Mouse (Mus musculus) midbrain, embryonic 11.5 days (tissue): ENCODE data around the gene Tph2. TPM values are rescaled to one million over a fixed set of nuclear protein-coding genes. Genes with fewer than 3 reads are reported as not detected.

Source experiments
- ATAC-seq: fragments of 200-750 bp; cut with Nextera tagmentation; 2 replicates; pipeline ENCODE4 v1.8.0; 2017; ENCODE audit warnings: moderate TSS enrichment, moderate library complexity; ENCODE audit not compliant: low FRiP score
- DNase-seq: peaks from one replicate; pipeline ENCODE4 v3.0.0; 2015; ENCODE audit warnings: low spot score; ENCODE audit errors: missing footprints
- H3K27ac ChIP-seq: fragments of 300-500 bp; sonication (generic); 2 replicates; pipeline ENCODE4 v1.5.1; 2014; ENCODE audit warnings: low read depth, low read length
- H3K27me3 ChIP-seq: fragments of 300-500 bp; sonication (generic); 2 replicates; pipeline ENCODE4 v1.6.1; 2014; ENCODE audit warnings: mild to moderate bottlenecking, low read length, moderate library complexity, mixed read lengths; ENCODE audit not compliant: control insufficient read depth, insufficient read depth
- H3K36me3 ChIP-seq: fragments of 300-500 bp; sonication (generic); 2 replicates; pipeline ENCODE4 v1.6.1; 2014; ENCODE audit warnings: mild to moderate bottlenecking, low read length, moderate library complexity, mixed read lengths; ENCODE audit not compliant: control insufficient read depth, insufficient read depth
- H3K4me1 ChIP-seq: fragments of 300-500 bp; sonication (generic); 2 replicates; pipeline ENCODE4 v1.6.1; 2014; ENCODE audit warnings: low read length; ENCODE audit not compliant: control insufficient read depth, insufficient read depth
- H3K4me2 ChIP-seq: fragments of 300-500 bp; sonication (generic); 2 replicates; pipeline ENCODE4 v1.6.1; 2014; ENCODE audit warnings: mild to moderate bottlenecking, moderate library complexity
- H3K4me3 ChIP-seq: fragments of 300-500 bp; sonication (generic); 2 replicates; pipeline ENCODE4 v1.5.1; 2014; ENCODE audit warnings: low read depth, low read length
- H3K9ac ChIP-seq: fragments of 300-500 bp; sonication (generic); 2 replicates; pipeline ENCODE4 v1.6.1; 2014; ENCODE audit warnings: low read length
- H3K9me3 ChIP-seq: fragments of 300-500 bp; sonication (generic); 2 replicates; pipeline ENCODE4 v1.6.1; 2016; ENCODE audit warnings: low read length; ENCODE audit not compliant: control insufficient read depth
- WGBS: fragments of 180-500 bp; shearing (Covaris S2); extraction: QIAGEN DNeasy Blood & Tissue Kit; methylation state at CpG from one replicate; pipeline ENCODE4 v1.1.7; 2014; 5-methylcytosine and 5-hydroxymethylcytosine counted together
- polyA plus RNA-seq: library from polyadenylated mRNA; unstranded; fragments of >200 nt; fragmentation: Nextera tagmentation; extraction: Ambion mirVana; gene quantifications from 2 replicates; pipeline ENCODE4 v1.2.1, GENCODE M21; 2014

Gene Tph2
- polyA plus RNA-seq, 1 experiment from 2014 or later = 0.36 TPM

GRCm38 (mm10) chr10:115060759-115061158, 124.1 kb downstream of the Tph2 start:
- H3K27me3 ChIP-seq = no peaks in the 10 kb centered on the region
- H3K9me3 ChIP-seq = no peaks in the 10 kb centered on the region
- H3K4me1 ChIP-seq = no peaks in the 10 kb centered on the region
- no peak overlapping the region for H3K9ac ChIP-seq
- H3K36me3 ChIP-seq = no peaks in the 10 kb centered on the region
- no peak overlapping the region for H3K4me2 ChIP-seq
- no peak for ATAC-seq
- no peak for DNase-seq
- WGBS = 85% methylated on average over 7 of the region's 7 CpGs
- no peak overlapping the region for H3K4me3 ChIP-seq
- no peak overlapping the region for H3K27ac ChIP-seq

DNA sequence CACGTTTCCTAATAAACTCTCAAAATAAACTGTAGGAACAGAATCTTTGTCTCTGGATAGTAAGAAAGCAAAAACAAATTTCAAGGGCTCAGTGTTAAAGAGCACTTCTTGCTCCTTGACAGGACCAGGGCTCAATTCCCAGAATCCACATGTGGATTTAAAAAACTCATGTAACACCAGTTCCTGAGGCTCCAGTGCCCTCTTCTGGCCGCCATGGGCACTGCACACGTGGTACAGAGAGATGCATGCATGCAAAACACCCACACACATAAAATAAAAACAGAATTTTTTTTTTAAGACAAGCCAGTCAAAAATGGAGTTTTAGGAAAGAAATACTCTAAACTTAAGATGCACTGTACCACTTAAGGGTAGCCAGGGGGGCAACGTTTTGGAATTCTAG, 133.2 kb downstream of the Tph2 start:
- Histone ChIP-seq H3K9me3 (no peaks in the 10 kb centered on the region), H3K27ac (no peak overlapping the region), H3K27me3 (no peaks in the 10 kb centered on the region), H3K4me3 (no peak overlapping the region), H3K4me1 (no peaks in the 10 kb centered on the region), H3K4me2 (no peak overlapping the region), H3K36me3 (no peaks in the 10 kb centered on the region), H3K9ac (no peak overlapping the region)
- WGBS = 55% methylated on average over 4 of the region's 4 CpGs
- DNase-seq (no peak), ATAC-seq (no peak)

GRCm38 (mm10) chr10:115050674-115051073, 134.1 kb downstream of the Tph2 start:
- Histone ChIP-seq H3K9me3 (no peaks in the 10 kb centered on the region), H3K27me3 (no peaks in the 10 kb centered on the region), H3K4me1 (no peaks in the 10 kb centered on the region), H3K36me3 (no peaks in the 10 kb centered on the region), H3K9ac (no peak overlapping the region), H3K4me3 (no peak overlapping the region), H3K27ac (no peak overlapping the region), H3K4me2 (no peak overlapping the region)
- peak; percentile 36; the same call in 1 of the 2 replicates for ATAC-seq
- WGBS = 89% methylated on average over 12 of the region's 12 CpGs
- no peak for DNase-seq

DNA sequence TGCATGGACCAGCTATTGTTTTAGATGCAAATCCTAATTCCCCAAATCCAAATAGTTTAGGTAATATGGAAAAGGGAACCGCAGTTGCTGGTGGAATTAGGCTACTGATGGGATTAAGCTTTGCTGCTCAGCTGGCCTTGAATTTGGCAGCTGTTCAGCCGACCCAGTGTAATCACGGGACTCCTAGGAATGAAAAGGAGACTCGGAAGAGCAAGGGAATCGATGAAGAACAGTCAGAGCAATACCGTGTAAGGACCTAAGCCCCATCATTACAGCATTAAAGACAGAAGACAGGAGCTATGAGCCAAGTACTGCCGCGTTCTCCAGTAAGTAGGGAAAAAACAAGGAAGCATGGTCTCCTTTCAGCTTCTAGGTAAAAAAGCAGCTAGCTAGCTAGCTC, 134.6 kb downstream of the Tph2 start:
- Histone ChIP-seq H3K9ac (no peak overlapping the region), H3K4me2 (no peak overlapping the region), H3K27ac (no peak overlapping the region), H3K9me3 (no peaks in the 10 kb centered on the region), H3K36me3 (no peaks in the 10 kb centered on the region), H3K27me3 (no peaks in the 10 kb centered on the region), H3K4me1 (no peaks in the 10 kb centered on the region), H3K4me3 (no peak overlapping the region)
- peak; percentile 54; the same call in 1 of the 2 replicates for ATAC-seq
- DNase-seq = no peak
- WGBS = 55% methylated on average over 8 of the region's 8 CpGs

DNA sequence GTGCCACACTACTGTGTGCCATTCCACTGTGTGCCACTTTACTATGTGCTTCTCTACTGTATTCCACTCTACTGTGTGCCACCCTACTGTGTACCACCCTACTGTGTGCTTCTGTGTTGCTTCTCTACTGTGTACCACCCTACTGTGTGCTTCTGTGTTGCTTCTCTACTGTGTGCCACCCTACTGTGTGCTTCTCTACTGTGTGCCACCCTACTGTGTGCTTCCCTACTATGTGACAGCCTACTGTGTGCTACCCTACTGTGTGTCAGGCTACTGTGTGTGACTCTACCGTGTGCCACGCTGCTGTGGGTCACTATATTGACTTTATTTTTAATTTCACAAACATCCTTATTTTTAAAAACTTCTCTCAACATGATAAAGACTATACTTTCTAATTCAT, 136.3 kb downstream of the Tph2 start:
- no peak for DNase-seq
- peak; percentile 34; the same call in 1 of the 2 replicates for ATAC-seq
- Histone ChIP-seq H3K9me3 (no peaks in the 10 kb centered on the region), H3K27ac (no peak overlapping the region), H3K36me3 (no peaks in the 10 kb centered on the region), H3K9ac (no peak overlapping the region), H3K4me1 (no peaks in the 10 kb centered on the region), H3K4me2 (no peak overlapping the region), H3K27me3 (no peaks in the 10 kb centered on the region), H3K4me3 (no peak overlapping the region)
- 93% methylated on average over 2 of the region's 2 CpGs for WGBS

- ATAC-seq = no peak
- 90% methylated on average over 9 of the region's 9 CpGs for WGBS
- no peaks in the 10 kb centered on the region for H3K4me1 ChIP-seq
Measured at GRCm38 (mm10) chr10:115035748-115036147, 149.1 kb downstream of the Tph2 start.

More at GRCm38 (mm10) chr10:115035748-115036147, 149.1 kb downstream of the Tph2 start:
- Histone ChIP-seq H3K4me2 (no peak overlapping the region), H3K9ac (no peak overlapping the region), H3K36me3 (no peaks in the 10 kb centered on the region), H3K4me3 (no peak overlapping the region), H3K27me3 (no peaks in the 10 kb centered on the region), H3K27ac (no peak overlapping the region), H3K9me3 (no peaks in the 10 kb centered on the region)
- no peak for DNase-seq

Other genes starting within 250 kb of the Tph2 start
- 49.9 and 52.5 TPM in 2 replicates for gene Tbc1d15, start 66.4 kb upstream of the Tph2 start, polyA plus RNA-seq
- gene Rab21, start 130.6 kb upstream of the Tph2 start, polyA plus RNA-seq = 9.7 and 9.8 TPM in 2 replicates
- gene Tmem19, start 177.5 kb upstream of the Tph2 start, polyA plus RNA-seq = 39.7 and 42.2 TPM in 2 replicates
- gene Thap2, start 199.4 kb upstream of the Tph2 start, polyA plus RNA-seq = 23.6 and 24.0 TPM in 2 replicates
- gene Zfc3h1, start 199.9 kb upstream of the Tph2 start, polyA plus RNA-seq = 21.2 and 25.6 TPM in 2 replicates